Mouse (Mus musculus) midbrain, embryonic 14.5 days (tissue): ENCODE results near the gene Rara. TPM values are rescaled to one million over a fixed set of nuclear protein-coding genes. Genes with fewer than 3 reads are reported as not detected.

Experiments
- ATAC-seq: fragments of 200-750 bp; cut with Nextera tagmentation; 2 replicates; pipeline ENCODE4 v1.8.0; 2017; ENCODE audit warnings: moderate number of reproducible peaks, moderate library complexity; ENCODE audit not compliant: low FRiP score, low TSS enrichment
- DNase-seq: peaks from one replicate; pipeline ENCODE4 v3.0.0-alpha.2; 2015
- H3K27ac ChIP-seq: fragments of 300-500 bp; sonication (generic); replicated peaks from 2 replicates; pipeline ENCODE4 v1.5.1; 2014; ENCODE audit warnings: mild to moderate bottlenecking, low read depth, low read length, moderate library complexity
- H3K27me3 ChIP-seq: fragments of 300-500 bp; sonication (generic); 2 replicates; pipeline ENCODE4 v1.6.1; 2014; ENCODE audit warnings: low read length, control low read depth, mixed read lengths; ENCODE audit not compliant: control insufficient read depth, insufficient read depth
- H3K36me3 ChIP-seq: fragments of 300-500 bp; sonication (generic); 2 replicates; pipeline ENCODE4 v1.6.1; 2014; ENCODE audit warnings: low read length, control low read depth; ENCODE audit not compliant: control insufficient read depth, insufficient read depth
- H3K4me1 ChIP-seq: fragments of 300-500 bp; sonication (generic); 2 replicates; pipeline ENCODE4 v1.6.1; 2014; ENCODE audit warnings: mild to moderate bottlenecking, antibody characterized with exemption, low read length, control low read depth; ENCODE audit not compliant: control insufficient read depth, insufficient read depth
- H3K4me2 ChIP-seq: fragments of 300-500 bp; sonication (generic); 2 replicates; pipeline ENCODE4 v1.6.1; 2014; ENCODE audit warnings: mild to moderate bottlenecking, low read length, moderate library complexity
- H3K4me3 ChIP-seq: fragments of 300-500 bp; sonication (generic); replicated peaks from 2 replicates; pipeline ENCODE4 v1.5.1; 2014; ENCODE audit warnings: low read depth, low read length
- H3K9ac ChIP-seq: fragments of 300-500 bp; sonication (generic); replicated peaks from 2 replicates; pipeline ENCODE4 v1.6.1; 2014; ENCODE audit warnings: mild to moderate bottlenecking, low read length, moderate library complexity
- H3K9me3 ChIP-seq: fragments of 300-500 bp; sonication (generic); 2 replicates; pipeline ENCODE4 v1.6.1; 2016; ENCODE audit warnings: low read length, control low read depth, mixed read lengths; ENCODE audit not compliant: control insufficient read depth
- WGBS: fragments of 180-500 bp; shearing (Covaris S2); extraction: QIAGEN DNeasy Blood & Tissue Kit; methylation state at CpG from one replicate; pipeline ENCODE4 v1.1.7; 2014; 5-methylcytosine and 5-hydroxymethylcytosine counted together
- polyA plus RNA-seq: library from polyadenylated mRNA; unstranded; fragments of >200 nt; fragmentation: Nextera tagmentation; extraction: Ambion mirVana; gene quantifications from 2 replicates; pipeline ENCODE4 v1.2.1, GENCODE M21; 2014

Rara gene
- polyA plus RNA-seq, 1 experiment from 2014 or later: 11.0 TPM

GRCm38 (mm10) chr11:98990866-98991265 lies 63.2 kb downstream of the Rara start:
- Histone ChIP-seq H3K4me2 (no peak overlapping the region), H3K4me3 (no peak overlapping the region), H3K4me1 (no peaks in the 10 kb centered on the region), H3K27me3 (no peaks in the 10 kb centered on the region), H3K9ac (no peak overlapping the region), H3K27ac (no peak overlapping the region), H3K9me3 (no peaks in the 10 kb centered on the region), H3K36me3 (peaks cover 8% of the 10 kb centered on the region)
- no peak for ATAC-seq
- DNase-seq: no peak
- 89% methylated on average over 6 of the region's 6 CpGs for WGBS

DNA sequence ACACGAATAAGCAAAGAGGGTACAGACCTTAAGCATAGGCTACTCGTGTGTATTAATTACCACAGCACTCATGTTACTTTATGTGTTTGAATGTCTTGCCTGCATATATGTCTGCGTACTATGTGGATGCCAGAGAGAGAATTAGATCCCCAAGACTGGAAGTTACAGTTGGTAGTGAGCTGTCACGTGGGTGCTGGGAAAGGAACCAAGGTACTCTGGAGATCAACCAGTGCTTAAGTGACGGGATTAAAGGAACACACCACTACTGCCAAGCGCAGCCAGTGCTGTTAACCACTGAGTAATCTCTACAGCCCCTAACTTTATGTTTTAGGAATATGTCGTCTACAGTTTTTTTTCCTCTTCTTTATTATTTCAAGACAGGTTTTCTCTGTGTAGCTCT lies 68.4 kb downstream of the Rara start:
- Histone ChIP-seq H3K4me2 (no peak overlapping the region), H3K36me3 (peaks cover 10% of the 10 kb centered on the region), H3K27me3 (no peaks in the 10 kb centered on the region), H3K4me1 (no peaks in the 10 kb centered on the region), H3K9me3 (no peaks in the 10 kb centered on the region), H3K27ac (no peak overlapping the region), H3K9ac (no peak overlapping the region), H3K4me3 (no peak overlapping the region)
- ATAC-seq: no peak
- 94% methylated on average over 7 of the region's 7 CpGs for WGBS
- DNase-seq: no peak

GRCm38 (mm10) chr11:98997659-98998058 lies 70.0 kb downstream of the Rara start:
- Histone ChIP-seq H3K27me3 (no peaks in the 10 kb centered on the region), H3K27ac (no peak overlapping the region), H3K4me1 (no peaks in the 10 kb centered on the region), H3K36me3 (peaks cover 9% of the 10 kb centered on the region), H3K4me3 (no peak overlapping the region), H3K9ac (no peak overlapping the region), H3K9me3 (no peaks in the 10 kb centered on the region), H3K4me2 (no peak overlapping the region)
- 94% methylated on average over 4 of the region's 4 CpGs for WGBS
- ATAC-seq (no peak), DNase-seq (no peak)

DNA sequence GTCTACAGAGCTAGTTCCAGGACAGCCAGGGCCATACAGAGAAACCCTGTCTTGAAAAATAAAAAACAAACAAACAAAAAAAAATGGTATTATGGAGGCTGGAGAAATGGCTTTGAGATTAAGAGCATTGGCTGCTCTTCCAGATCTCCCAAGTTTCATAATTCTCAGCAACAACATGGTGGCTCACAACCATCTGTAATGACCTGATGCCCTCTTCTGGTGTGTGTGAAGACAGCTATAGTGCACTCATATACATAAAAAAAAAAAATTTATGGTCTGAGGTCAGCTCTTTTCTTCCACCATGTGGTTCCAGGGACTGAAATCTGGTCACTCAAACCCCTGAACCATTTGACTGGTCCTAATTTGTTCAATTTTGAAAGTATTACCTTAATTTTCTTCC lies 71.2 kb downstream of the Rara start:
- Histone ChIP-seq H3K36me3 (0 out of 2 replicates have a peak, but pooled peaks cover 6% of the 10 kb centered on the region), H3K4me1 (no peaks in the 10 kb centered on the region), H3K4me3 (no peak overlapping the region), H3K27me3 (no peaks in the 10 kb centered on the region), H3K27ac (no peak overlapping the region), H3K4me2 (no peak overlapping the region), H3K9me3 (no peaks in the 10 kb centered on the region), H3K9ac (no peak overlapping the region)
- ATAC-seq (no peak), DNase-seq (no peak)

GRCm38 (mm10) chr11:98999243-98999642 lies 71.6 kb downstream of the Rara start:
- Histone ChIP-seq H3K36me3 (0 out of 2 replicates have a peak, but pooled peaks cover 6% of the 10 kb centered on the region), H3K4me3 (no peak overlapping the region), H3K4me1 (no peaks in the 10 kb centered on the region), H3K27me3 (no peaks in the 10 kb centered on the region), H3K9ac (no peak overlapping the region), H3K9me3 (no peaks in the 10 kb centered on the region), H3K27ac (no peak overlapping the region), H3K4me2 (no peak overlapping the region)
- DNase-seq (no peak), ATAC-seq (no peak)
- WGBS: 88% methylated on average over 11 of the region's 11 CpGs

DNA sequence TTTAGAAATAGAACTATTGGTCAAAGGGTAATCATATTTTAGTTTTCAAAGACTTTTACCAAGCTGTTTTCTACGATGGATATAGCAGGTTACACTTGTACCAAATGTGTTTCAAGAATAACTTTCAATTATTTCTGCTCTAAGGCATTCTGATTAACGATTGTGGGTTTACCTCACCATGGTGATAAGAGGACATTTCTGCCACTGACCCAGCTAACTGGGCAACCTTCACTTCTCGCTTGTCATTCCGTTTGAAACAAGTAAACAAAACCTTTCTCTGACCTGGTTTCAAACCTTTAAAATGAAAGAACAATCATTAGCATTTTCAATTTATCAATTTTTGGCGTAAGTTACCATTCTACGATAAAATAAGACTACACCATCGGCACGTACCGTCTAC lies 79.2 kb downstream of the Rara start:
- no peak for DNase-seq

GRCm38 (mm10) chr11:99010124-99010523 lies 82.5 kb downstream of the Rara start:
- H3K27ac ChIP-seq: no peak overlapping the region
- 94% methylated on average over 4 of the region's 4 CpGs for WGBS
- no peak for ATAC-seq

More for the DNA sequence above, 79.2 kb downstream of the Rara start:
- no peak for ATAC-seq
- Histone ChIP-seq H3K9me3 (no peaks in the 10 kb centered on the region), H3K9ac (no peak overlapping the region), H3K27me3 (no peaks in the 10 kb centered on the region), H3K4me2 (no peak overlapping the region), H3K4me1 (no peaks in the 10 kb centered on the region), H3K4me3 (no peak overlapping the region), H3K36me3 (peaks cover 23% of the 10 kb centered on the region; the same call in 1 of the 2 replicates), H3K27ac (no peak overlapping the region)
- 95% methylated on average over 9 of the region's 9 CpGs for WGBS

DNA sequence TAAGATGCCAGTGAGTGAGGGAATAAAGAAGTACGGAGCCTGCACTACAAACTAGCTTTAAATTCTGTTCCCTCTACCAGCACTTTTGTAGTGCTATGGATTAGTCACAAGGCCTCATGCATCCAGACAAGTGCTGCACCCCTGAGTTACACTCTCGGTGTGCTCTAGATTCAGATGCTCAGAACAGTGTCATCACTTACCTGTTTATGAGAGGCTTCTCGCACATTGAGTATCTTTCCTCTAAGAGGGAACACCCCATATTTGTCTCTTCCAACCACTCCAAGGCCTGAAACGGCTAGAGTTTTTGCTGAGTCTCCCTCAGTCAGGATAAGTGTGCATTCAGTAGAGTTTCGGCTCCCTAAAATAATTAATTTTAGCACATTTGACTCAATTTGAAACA lies 83.1 kb downstream of the Rara start:
- H3K9ac ChIP-seq: no peak overlapping the region
- H3K27me3 ChIP-seq: no peaks in the 10 kb centered on the region
- DNase-seq (no peak), ATAC-seq (no peak)
- H3K4me1 ChIP-seq: no peaks in the 10 kb centered on the region
- H3K4me2 ChIP-seq: no peak overlapping the region
- H3K4me3 ChIP-seq: no peak overlapping the region
- peaks cover 28% of the 10 kb centered on the region; the same call in 1 of the 2 replicates for H3K36me3 ChIP-seq
- H3K27ac ChIP-seq: no peak overlapping the region
- 93% methylated on average over 5 of the region's 5 CpGs for WGBS
- H3K9me3 ChIP-seq: no peaks in the 10 kb centered on the region

More at GRCm38 (mm10) chr11:99010124-99010523, 82.5 kb downstream of the Rara start:
- H3K36me3 ChIP-seq: peaks cover 28% of the 10 kb centered on the region; the same call in 1 of the 2 replicates
- no peaks in the 10 kb centered on the region for H3K27me3 ChIP-seq
- H3K9ac ChIP-seq: no peak overlapping the region
- H3K4me3 ChIP-seq: no peak overlapping the region
- no peak for DNase-seq
- H3K9me3 ChIP-seq: no peaks in the 10 kb centered on the region
- no peak overlapping the region for H3K4me2 ChIP-seq
- no peaks in the 10 kb centered on the region for H3K4me1 ChIP-seq

DNA sequence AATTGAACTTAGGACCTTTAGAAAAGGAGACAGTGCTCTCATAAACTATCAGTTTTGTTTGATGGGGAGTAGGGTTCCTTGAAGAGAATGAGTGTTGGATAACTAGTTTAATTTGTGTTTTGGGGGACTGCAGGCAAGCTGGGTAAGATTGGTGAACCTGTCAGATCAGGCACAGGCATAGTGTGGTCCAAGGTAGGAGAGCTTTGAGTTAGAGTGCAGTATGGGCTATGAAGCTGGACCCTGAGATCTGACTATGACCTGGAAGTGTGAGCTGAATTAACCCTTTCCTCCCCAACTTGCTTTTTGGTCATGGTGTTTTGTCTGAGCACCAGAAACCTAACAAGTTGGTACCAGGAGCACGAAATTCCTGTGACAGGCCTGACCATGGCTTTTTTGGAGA lies 86.2 kb downstream of the Rara start:
- H3K36me3 ChIP-seq: peaks cover 23% of the 10 kb centered on the region; the same call in 1 of the 2 replicates
- H3K27me3 ChIP-seq: no peaks in the 10 kb centered on the region
- DNase-seq: no peak
- ATAC-seq: no peak
- H3K9me3 ChIP-seq: no peaks in the 10 kb centered on the region
- H3K4me2 ChIP-seq: no peak overlapping the region
- H3K9ac ChIP-seq: no peak overlapping the region
- H3K4me1 ChIP-seq: no peaks in the 10 kb centered on the region
- H3K4me3 ChIP-seq: no peak overlapping the region
- WGBS: 87% methylated on average over 1 of the region's 1 CpGs
- no peak overlapping the region for H3K27ac ChIP-seq
